Mouse (Mus musculus): ENCODE results near the gene Acvr1b. TPM values are rescaled to one million over a fixed set of nuclear protein-coding genes. Genes with fewer than 3 reads are reported as not detected.
A peak's percentile ranks its signal among the peaks of the same experiment; 100 is the strongest.

Gene Acvr1b
- polyA plus RNA-seq, 1 experiment from 2014 or later: 12.6 TPM

DNA sequence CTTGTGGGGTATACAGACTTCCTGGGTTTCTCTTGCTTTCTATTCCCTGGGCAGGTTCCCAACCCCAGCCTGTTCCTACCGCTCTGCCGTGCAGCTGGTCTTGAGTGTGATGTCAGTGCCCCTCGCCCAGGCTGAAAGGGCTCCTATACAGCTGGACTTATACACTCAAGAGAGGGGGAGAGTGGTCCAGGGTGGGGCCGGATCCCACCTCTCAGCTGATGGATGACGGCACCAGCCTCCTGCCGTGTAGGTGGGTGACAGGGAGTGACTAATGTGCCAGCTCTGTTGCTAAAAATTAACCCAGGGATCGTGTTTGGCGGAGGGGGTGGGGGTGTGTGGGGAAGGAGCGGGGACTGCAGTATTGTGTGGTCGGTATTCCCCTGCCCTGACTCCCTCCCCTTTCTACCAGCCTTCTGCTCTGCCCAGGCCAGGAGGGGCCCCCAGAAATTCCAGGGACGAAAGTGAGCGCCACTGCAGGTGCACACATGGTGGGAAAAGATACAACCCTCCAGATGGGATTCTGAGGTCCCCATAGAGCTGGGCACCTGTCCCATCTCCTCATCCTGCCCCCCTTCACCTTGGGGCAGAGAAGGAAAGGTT lies 62.0 kb downstream of the Acvr1b start:
- peaks cover 16% of the 10 kb centered on the region for H3K36me3 ChIP-seq (ENCODE audit: control insufficient read depth, insufficient read depth, low read length)
- H3K27me3 ChIP-seq (replicated peaks; ENCODE audit: control insufficient read depth, insufficient read depth, low read length): no peaks in the 10 kb centered on the region
- DNase-seq (ENCODE audit: low spot score) (peak; percentile 69), ATAC-seq (replicated peaks; ENCODE audit: low FRiP score, low TSS enrichment, low read depth) (peak; percentile 32)
- peaks cover 34% of the 10 kb centered on the region for H3K4me1 ChIP-seq (replicated peaks; ENCODE audit: control insufficient read depth, insufficient read depth, low read length)
- H3K9ac ChIP-seq (ENCODE audit: low read length): no peak overlapping the region
- H3K4me2 ChIP-seq (ENCODE audit: low read length): peak overlapping the region; percentile 27
- WGBS: 24% methylated on average over 12 of the region's 12 CpGs
- peaks cover 4% of the 10 kb centered on the region; the same call in 1 of the 2 replicates for H3K9me3 ChIP-seq (ENCODE audit: control insufficient read depth, low read length)
- peak overlapping the region; percentile 75 for H3K27ac ChIP-seq (ENCODE audit: low read depth)
- H3K4me3 ChIP-seq (ENCODE audit: low read depth, low read length): no peak overlapping the region

- Histone ChIP-seq H3K4me1 (replicated peaks; ENCODE audit: control insufficient read depth, insufficient read depth, low read length) (peaks cover 43% of the 10 kb centered on the region), H3K9ac (ENCODE audit: low read length) (no peak overlapping the region), H3K36me3 (ENCODE audit: control insufficient read depth, insufficient read depth, low read length) (peaks cover 6% of the 10 kb centered on the region; the same call in 1 of the 2 replicates), H3K4me2 (ENCODE audit: low read length) (no peak overlapping the region), H3K9me3 (ENCODE audit: control insufficient read depth, low read length) (no peaks in the 10 kb centered on the region), H3K27ac (ENCODE audit: low read depth) (no peak overlapping the region), H3K4me3 (ENCODE audit: low read depth, low read length) (no peak overlapping the region), H3K27me3 (replicated peaks; ENCODE audit: control insufficient read depth, insufficient read depth, low read length) (no peaks in the 10 kb centered on the region)
- ATAC-seq (replicated peaks; ENCODE audit: low FRiP score, low TSS enrichment, low read depth) (no peak), DNase-seq (ENCODE audit: low spot score) (peak; percentile 85)
- 10% methylated on average over 3 of the region's 3 CpGs for WGBS
Measured at GRCm38 (mm10) chr15:101236878-101237277, 63.0 kb downstream of the Acvr1b start.

DNA sequence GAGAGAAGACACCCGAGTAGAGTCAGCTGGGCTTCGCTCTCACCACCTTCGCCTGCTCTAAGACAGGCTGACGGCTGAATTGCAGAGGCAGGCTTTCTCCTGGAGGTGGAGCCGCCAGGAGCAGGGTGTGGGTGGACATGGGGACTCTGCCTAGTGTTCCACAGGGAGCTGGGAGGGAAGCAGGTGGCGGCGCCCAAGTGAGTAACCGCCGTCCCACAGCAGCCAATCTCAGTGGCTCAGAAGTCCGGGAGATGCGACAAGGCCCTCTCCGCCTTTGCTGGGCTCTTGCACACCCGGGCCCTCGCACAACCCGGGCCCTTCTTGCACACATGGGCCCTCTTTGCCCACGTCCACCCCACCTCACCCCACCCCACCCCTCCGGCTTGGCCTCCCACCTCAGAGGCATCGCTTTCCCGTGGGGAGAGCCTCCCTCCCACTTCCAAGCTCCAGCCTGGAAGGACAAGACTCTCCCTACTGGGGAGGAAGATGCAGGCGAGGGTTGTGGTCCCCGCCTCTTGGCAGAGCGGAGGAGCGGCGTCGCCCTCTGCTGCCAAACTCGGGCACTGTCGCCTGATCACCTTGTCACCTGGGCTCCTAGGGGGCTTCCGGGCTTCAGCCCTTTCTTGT lies 65.1 kb downstream of the Acvr1b start:
- Histone ChIP-seq H3K9me3 (ENCODE audit: control insufficient read depth, low read length) (no peaks in the 10 kb centered on the region), H3K27ac (ENCODE audit: low read depth) (no peak overlapping the region), H3K4me3 (ENCODE audit: low read depth, low read length) (peak overlapping the region; percentile 22; the same call in 1 of the 2 replicates), H3K9ac (ENCODE audit: low read length) (no peak overlapping the region), H3K27me3 (replicated peaks; ENCODE audit: control insufficient read depth, insufficient read depth, low read length) (no peaks in the 10 kb centered on the region), H3K36me3 (ENCODE audit: control insufficient read depth, insufficient read depth, low read length) (no peaks in the 10 kb centered on the region), H3K4me2 (ENCODE audit: low read length) (peak overlapping the region; percentile 51), H3K4me1 (replicated peaks; ENCODE audit: control insufficient read depth, insufficient read depth, low read length) (peaks cover 35% of the 10 kb centered on the region)
- ATAC-seq (replicated peaks; ENCODE audit: low FRiP score, low TSS enrichment, low read depth) (no peak), DNase-seq (ENCODE audit: low spot score) (peak; percentile 84)
- 5% methylated on average over 28 of the region's 28 CpGs for WGBS

- WGBS: 74% methylated on average over 8 of the region's 8 CpGs
- no peak for DNase-seq (ENCODE audit: low spot score)
- H3K27ac ChIP-seq (ENCODE audit: low read depth): no peak overlapping the region
- no peaks in the 10 kb centered on the region for H3K36me3 ChIP-seq (ENCODE audit: control insufficient read depth, insufficient read depth, low read length)
- H3K9ac ChIP-seq (ENCODE audit: low read length): no peak overlapping the region
- no peak overlapping the region for H3K4me2 ChIP-seq (ENCODE audit: low read length)
- no peaks in the 10 kb centered on the region for H3K9me3 ChIP-seq (ENCODE audit: control insufficient read depth, low read length)
- peaks cover 31% of the 10 kb centered on the region for H3K4me1 ChIP-seq (replicated peaks; ENCODE audit: control insufficient read depth, insufficient read depth, low read length)
- H3K27me3 ChIP-seq (replicated peaks; ENCODE audit: control insufficient read depth, insufficient read depth, low read length): no peaks in the 10 kb centered on the region
- no peak overlapping the region for H3K4me3 ChIP-seq (ENCODE audit: low read depth, low read length)
- ATAC-seq (replicated peaks; ENCODE audit: low FRiP score, low TSS enrichment, low read depth): no peak
Measured at GRCm38 (mm10) chr15:101239821-101240220, 66.0 kb downstream of the Acvr1b start.

DNA sequence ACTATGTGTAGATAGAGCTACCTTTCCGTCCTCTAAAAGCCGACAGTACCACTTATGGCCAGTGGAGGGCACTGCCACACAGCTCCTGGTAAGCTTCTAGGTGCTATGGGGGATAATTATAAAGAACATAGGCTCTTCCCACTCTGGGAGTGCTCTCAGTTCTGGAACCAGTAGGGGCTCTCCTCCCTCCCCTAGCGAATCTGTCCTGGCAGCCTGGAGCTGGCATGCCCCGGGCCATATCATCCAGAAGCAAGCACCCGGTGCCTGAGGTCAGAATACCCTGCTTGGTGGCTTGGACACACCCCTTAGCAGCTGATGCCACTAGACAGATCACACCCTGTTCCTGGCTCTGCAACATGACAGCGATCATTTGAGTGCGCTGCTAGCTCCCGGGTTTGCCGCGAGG lies 66.9 kb downstream of the Acvr1b start:
- H3K4me1 ChIP-seq (replicated peaks; ENCODE audit: control insufficient read depth, insufficient read depth, low read length): peaks cover 25% of the 10 kb centered on the region
- WGBS: 6% methylated on average over 10 of the region's 10 CpGs
- H3K36me3 ChIP-seq (ENCODE audit: control insufficient read depth, insufficient read depth, low read length): no peaks in the 10 kb centered on the region
- peak; percentile 53 for ATAC-seq (replicated peaks; ENCODE audit: low FRiP score, low TSS enrichment, low read depth)
- H3K4me3 ChIP-seq (ENCODE audit: low read depth, low read length): peak overlapping the region; percentile 13; the same call in 1 of the 2 replicates
- no peaks in the 10 kb centered on the region for H3K27me3 ChIP-seq (replicated peaks; ENCODE audit: control insufficient read depth, insufficient read depth, low read length)
- H3K9ac ChIP-seq (ENCODE audit: low read length): no peak overlapping the region
- no peaks in the 10 kb centered on the region for H3K9me3 ChIP-seq (ENCODE audit: control insufficient read depth, low read length)
- peak overlapping the region; percentile 47 for H3K4me2 ChIP-seq (ENCODE audit: low read length)
- peak overlapping the region; percentile 54 for H3K27ac ChIP-seq (ENCODE audit: low read depth)
- peak; percentile 92 for DNase-seq (ENCODE audit: low spot score)

GRCm38 (mm10) chr15:101241236-101241635 lies 67.4 kb downstream of the Acvr1b start:
- H3K4me1 ChIP-seq (replicated peaks; ENCODE audit: control insufficient read depth, insufficient read depth, low read length): peaks cover 22% of the 10 kb centered on the region
- H3K36me3 ChIP-seq (ENCODE audit: control insufficient read depth, insufficient read depth, low read length): no peaks in the 10 kb centered on the region
- ATAC-seq (replicated peaks; ENCODE audit: low FRiP score, low TSS enrichment, low read depth) (no peak), DNase-seq (ENCODE audit: low spot score) (no peak)
- WGBS: 52% methylated on average over 9 of the region's 9 CpGs
- H3K9ac ChIP-seq (ENCODE audit: low read length): no peak overlapping the region
- peak overlapping the region; percentile 54 for H3K27ac ChIP-seq (ENCODE audit: low read depth)
- no peaks in the 10 kb centered on the region for H3K27me3 ChIP-seq (replicated peaks; ENCODE audit: control insufficient read depth, insufficient read depth, low read length)
- H3K4me2 ChIP-seq (ENCODE audit: low read length): peak overlapping the region; percentile 47
- H3K9me3 ChIP-seq (ENCODE audit: control insufficient read depth, low read length): no peaks in the 10 kb centered on the region
- 0 out of 2 replicates have a peak overlapping the region, but pooled peaks have one; percentile 13 for H3K4me3 ChIP-seq (ENCODE audit: low read depth, low read length)

- 59% methylated on average over 9 of the region's 9 CpGs for WGBS
- Histone ChIP-seq H3K36me3 (ENCODE audit: control insufficient read depth, insufficient read depth, low read length) (no peaks in the 10 kb centered on the region), H3K4me1 (replicated peaks; ENCODE audit: control insufficient read depth, insufficient read depth, low read length) (peaks cover 24% of the 10 kb centered on the region), H3K27me3 (replicated peaks; ENCODE audit: control insufficient read depth, insufficient read depth, low read length) (no peaks in the 10 kb centered on the region), H3K27ac (ENCODE audit: low read depth) (peak overlapping the region; percentile 54; the same call in 1 of the 2 replicates), H3K9ac (ENCODE audit: low read length) (no peak overlapping the region), H3K4me3 (ENCODE audit: low read depth, low read length) (no peak overlapping the region), H3K9me3 (ENCODE audit: control insufficient read depth, low read length) (no peaks in the 10 kb centered on the region), H3K4me2 (ENCODE audit: low read length) (no peak overlapping the region)
- ATAC-seq (replicated peaks; ENCODE audit: low FRiP score, low TSS enrichment, low read depth): no peak
- DNase-seq (ENCODE audit: low spot score): no peak
Measured at GRCm38 (mm10) chr15:101241853-101242252, 68.0 kb downstream of the Acvr1b start.

- Histone ChIP-seq H3K4me2 (ENCODE audit: low read length) (no peak overlapping the region), H3K4me3 (ENCODE audit: low read depth, low read length) (no peak overlapping the region), H3K27me3 (replicated peaks; ENCODE audit: control insufficient read depth, insufficient read depth, low read length) (no peaks in the 10 kb centered on the region), H3K36me3 (ENCODE audit: control insufficient read depth, insufficient read depth, low read length) (no peaks in the 10 kb centered on the region), H3K27ac (ENCODE audit: low read depth) (no peak overlapping the region), H3K4me1 (replicated peaks; ENCODE audit: control insufficient read depth, insufficient read depth, low read length) (peaks cover 30% of the 10 kb centered on the region), H3K9me3 (ENCODE audit: control insufficient read depth, low read length) (no peaks in the 10 kb centered on the region), H3K9ac (ENCODE audit: low read length) (no peak overlapping the region)
- no peak for ATAC-seq (replicated peaks; ENCODE audit: low FRiP score, low TSS enrichment, low read depth)
- WGBS: 17% methylated on average over 8 of the region's 8 CpGs
- DNase-seq (ENCODE audit: low spot score): peak; percentile 71
Measured at GRCm38 (mm10) chr15:101242645-101243044, 68.8 kb downstream of the Acvr1b start.

DNA sequence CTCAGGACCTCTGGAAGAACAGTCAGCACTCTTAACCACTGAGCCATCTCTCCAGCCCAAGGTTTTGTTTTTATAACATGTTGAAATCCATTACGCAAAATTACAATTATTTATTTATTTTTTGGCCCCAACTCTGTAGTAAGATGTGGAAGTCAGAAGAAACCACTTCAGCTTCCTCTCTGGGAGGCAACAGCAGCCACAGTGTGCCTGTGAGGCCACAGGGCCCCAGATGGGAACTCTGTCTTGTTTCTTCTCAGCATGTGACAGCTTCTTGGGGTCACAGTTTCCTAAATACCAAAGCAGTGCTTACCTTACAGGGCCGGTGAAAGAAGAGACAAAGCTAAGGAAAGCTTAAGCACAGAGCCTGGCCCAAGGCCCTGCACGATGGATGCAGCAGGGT lies 70.1 kb downstream of the Acvr1b start:
- H3K4me3 ChIP-seq (ENCODE audit: low read depth, low read length): no peak overlapping the region
- no peak for ATAC-seq (replicated peaks; ENCODE audit: low FRiP score, low TSS enrichment, low read depth)
- H3K27me3 ChIP-seq (replicated peaks; ENCODE audit: control insufficient read depth, insufficient read depth, low read length): no peaks in the 10 kb centered on the region
- H3K9ac ChIP-seq (ENCODE audit: low read length): no peak overlapping the region
- H3K4me1 ChIP-seq (replicated peaks; ENCODE audit: control insufficient read depth, insufficient read depth, low read length): peaks cover 35% of the 10 kb centered on the region
- no peaks in the 10 kb centered on the region for H3K36me3 ChIP-seq (ENCODE audit: control insufficient read depth, insufficient read depth, low read length)
- no peaks in the 10 kb centered on the region for H3K9me3 ChIP-seq (ENCODE audit: control insufficient read depth, low read length)
- no peak overlapping the region for H3K27ac ChIP-seq (ENCODE audit: low read depth)
- H3K4me2 ChIP-seq (ENCODE audit: low read length): no peak overlapping the region
- WGBS: 70% methylated on average over 3 of the region's 3 CpGs
- DNase-seq (ENCODE audit: low spot score): no peak

All from intestine, embryonic 14.5 days (tissue).